Comparison of ENCODE assay signal across 10 mouse cellular contexts in the genomic region with DNA sequence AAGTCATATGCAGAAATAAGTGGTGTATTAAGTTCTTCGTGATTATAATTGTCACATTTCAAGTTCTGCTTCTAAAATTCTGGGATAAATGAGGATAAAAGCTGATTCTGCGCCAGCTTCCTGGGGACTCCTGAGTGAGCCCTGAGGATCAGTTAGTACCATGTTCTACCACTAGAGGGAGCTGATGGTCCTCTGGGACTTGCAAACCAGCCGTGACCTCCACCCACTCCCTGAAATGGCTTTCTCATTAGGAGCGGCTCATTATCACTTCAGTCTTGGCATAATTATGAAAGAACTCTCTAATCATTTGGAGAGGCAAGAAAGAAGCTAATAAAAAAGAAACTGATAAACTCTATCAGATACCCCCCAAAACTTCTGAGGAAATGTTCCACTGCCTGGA. TPM values are rescaled to one million over a fixed set of nuclear protein-coding genes. Genes with fewer than 3 reads are reported as not detected.
DNase-seq lines count a peak whose midpoint lies in the region; ATAC-seq and TF ChIP-seq lines count a peak whose summit lies in the region.
"Had no signal": no experiment of that assay in that cellular context is flagged by ENCODE, and none has a peak within 500 bp of the region (broad histone marks: within the 10 kb centered on the region; RNA-seq: fewer than 3 reads in every experiment).

No protein-coding gene starts in this region.

- no peaks in the 10 kb centered on the region for H3K27me3 ChIP-seq in intestine, embryonic 14.5 days (replicated peaks; ENCODE audit: control insufficient read depth, insufficient read depth, low read length)
- no peaks in the 10 kb centered on the region for H3K27me3 ChIP-seq in intestine, embryonic 16.5 days (replicated peaks; ENCODE audit: control insufficient read depth, insufficient read depth, low read length)
- H3K27me3 ChIP-seq in midbrain, postnatal 0 days (ENCODE audit: insufficient read depth, low read length), result no peaks in the 10 kb centered on the region
- H3K27me3 ChIP-seq: embryonic facial prominence, embryonic 13.5 days had no signal

- TF ChIP-seq CTCF in midbrain, postnatal 0 days (IDR thresholded peaks at IDR 0.05), result peak; percentile 80

- DNase-seq in intestine, embryonic 14.5 days (ENCODE audit: low spot score), result peak; percentile 72
- DNase-seq in NIH3T3 (ENCODE audit: low read depth), result peak; percentile 79
- DNase-seq in heart, postnatal 10 days, result peak; percentile 72 to 80
- DNase-seq in layer of hippocampus, adult 9-11 months, result peak; percentile 38
- DNase-seq in midbrain, postnatal 0 days (ENCODE audit: low spot score), result peak; percentile 74
- peak; percentile 37 to 42 for DNase-seq in urinary bladder, postnatal 36 days (ENCODE audit: low spot score in 2 of 2)

- H3K4me3 ChIP-seq in intestine, embryonic 14.5 days (ENCODE audit: low read depth, low read length), result no peak overlapping the region
- H3K4me3 ChIP-seq in intestine, embryonic 16.5 days (ENCODE audit: low read length), result no peak overlapping the region
- no peak overlapping the region for H3K4me3 ChIP-seq in midbrain, postnatal 0 days (ENCODE audit: low read depth, low read length)
- H3K4me3 ChIP-seq: embryonic facial prominence, embryonic 13.5 days had no signal

- H3K27ac ChIP-seq in intestine, embryonic 14.5 days (ENCODE audit: low read depth), result no peak overlapping the region
- no peak overlapping the region for H3K27ac ChIP-seq in intestine, embryonic 16.5 days (ENCODE audit: low read length)
- H3K27ac ChIP-seq in midbrain, postnatal 0 days (ENCODE audit: low read depth, low read length), result no peak overlapping the region
- H3K27ac ChIP-seq: embryonic facial prominence, embryonic 13.5 days had no signal

- no peak overlapping the region for H3K9ac ChIP-seq in intestine, embryonic 14.5 days (ENCODE audit: low read length)
- no peak overlapping the region for H3K9ac ChIP-seq in intestine, embryonic 16.5 days (ENCODE audit: low read depth, low read length)
- no peak overlapping the region for H3K9ac ChIP-seq in midbrain, postnatal 0 days (replicated peaks; ENCODE audit: low read length, poor library complexity, severe bottlenecking)
- H3K9ac ChIP-seq: embryonic facial prominence, embryonic 13.5 days had no signal

- intact Hi-C loops in heart, postnatal 10 days (cut with DNase I), result loop anchor here (5.0 kb wide), 1 partner anchor 186 kb away; no protein-coding TSS in a partner anchor

- H3K4me1 ChIP-seq in intestine, embryonic 14.5 days (replicated peaks; ENCODE audit: control insufficient read depth, insufficient read depth, low read length), result no peaks in the 10 kb centered on the region
- no peaks in the 10 kb centered on the region for H3K4me1 ChIP-seq in intestine, embryonic 16.5 days (ENCODE audit: control insufficient read depth, insufficient read depth, low read length)
- no peaks in the 10 kb centered on the region for H3K4me1 ChIP-seq in midbrain, postnatal 0 days (ENCODE audit: insufficient read depth, low read length)
- H3K4me1 ChIP-seq: embryonic facial prominence, embryonic 13.5 days had no signal

- no peak overlapping the region for H3K4me2 ChIP-seq in intestine, embryonic 14.5 days (ENCODE audit: low read length)
- no peak overlapping the region for H3K4me2 ChIP-seq in intestine, embryonic 16.5 days (ENCODE audit: low read depth, low read length)
- H3K4me2 ChIP-seq in midbrain, postnatal 0 days (ENCODE audit: low read depth, low read length, poor library complexity, severe bottlenecking), result no peak overlapping the region
- H3K4me2 ChIP-seq: embryonic facial prominence, embryonic 13.5 days had no signal

- no peaks in the 10 kb centered on the region for H3K9me3 ChIP-seq in intestine, embryonic 14.5 days (ENCODE audit: control insufficient read depth, low read length)
- no peaks in the 10 kb centered on the region for H3K9me3 ChIP-seq in intestine, embryonic 16.5 days (ENCODE audit: control insufficient read depth, low read length)
- H3K9me3 ChIP-seq in midbrain, postnatal 0 days (ENCODE audit: low read length), result no peaks in the 10 kb centered on the region
- H3K9me3 ChIP-seq: embryonic facial prominence, embryonic 13.5 days had no signal

- WGBS in intestine, embryonic 14.5 days, result 13% methylated on average over 4 of the region's 4 CpGs
- 15% methylated on average over 4 of the region's 4 CpGs for WGBS in intestine, embryonic 16.5 days
- WGBS in midbrain, postnatal 0 days, result 11% methylated on average over 4 of the region's 4 CpGs

- no peaks in the 10 kb centered on the region for H3K36me3 ChIP-seq in intestine, embryonic 14.5 days (ENCODE audit: control insufficient read depth, insufficient read depth, low read length)
- no peaks in the 10 kb centered on the region for H3K36me3 ChIP-seq in intestine, embryonic 16.5 days (ENCODE audit: control insufficient read depth, insufficient read depth, low read length)
- H3K36me3 ChIP-seq in midbrain, postnatal 0 days (ENCODE audit: insufficient read depth, low read length), result no peaks in the 10 kb centered on the region
- H3K36me3 ChIP-seq: embryonic facial prominence, embryonic 13.5 days had no signal

- ATAC-seq in intestine, embryonic 14.5 days (replicated peaks; ENCODE audit: low FRiP score, low TSS enrichment, low read depth), result no peak
- no peak for ATAC-seq in intestine, embryonic 16.5 days
- ATAC-seq in common myeloid progenitor, adult 5-6 weeks (replicated peaks; ENCODE audit: low read depth, poor library complexity, severe bottlenecking), result peak; percentile 95
- no peak for ATAC-seq in midbrain, postnatal 0 days (ENCODE audit: low FRiP score)

RNA-seq across cellular contexts. Expression of gene Lrrc30, which starts 19.0 kb away (rescaled TPM):
- polyA plus RNA-seq in intestine, embryonic 14.5 days (2014; fragmentation: Nextera tagmentation; extraction: Ambion mirVana), result not detected in 2 replicates
- polyA plus RNA-seq in intestine, embryonic 16.5 days (2015; fragmentation: Nextera tagmentation; extraction: Ambion mirVana), result not detected in 2 replicates
- total RNA-seq in common myeloid progenitor, adult 5-6 weeks (2017), result not detected in 2 replicates
- under 1 TPM in 1 of 2 experiments, not detected in 1; 0.15 TPM for total RNA-seq in heart, postnatal 10 days (2021)
- not detected in 2 replicates for total RNA-seq in midbrain, postnatal 0 days (2014; rRNA removed)
- polyA plus RNA-seq in midbrain, postnatal 0 days (2015; fragmentation: Nextera tagmentation; extraction: Ambion mirVana), result not detected in 2 replicates
- polyA plus RNA-seq: lung, embryonic 16.5 days had no signal

RNA-seq across cellular contexts. Expression of gene Lama1, which starts 45.6 kb away (rescaled TPM):
- polyA plus RNA-seq in intestine, embryonic 14.5 days (2014; fragmentation: Nextera tagmentation; extraction: Ambion mirVana), result 6.8 and 8.9 TPM in 2 replicates
- polyA plus RNA-seq in intestine, embryonic 16.5 days (2015; fragmentation: Nextera tagmentation; extraction: Ambion mirVana), result 1.6 TPM in 2 replicates
- total RNA-seq in common myeloid progenitor, adult 5-6 weeks (2017), result not detected in 2 replicates
- under 1 TPM; 0.57 to 0.79 TPM for total RNA-seq in heart, postnatal 10 days (2021)
- 19.0 and 22.1 TPM in 2 replicates for total RNA-seq in midbrain, postnatal 0 days (2014; rRNA removed)
- polyA plus RNA-seq in midbrain, postnatal 0 days (2015; fragmentation: Nextera tagmentation; extraction: Ambion mirVana), result 3.8 and 3.9 TPM in 2 replicates

Comparison
In these comparisons a context has a peak if more than half of its experiments do, and no peak if none do; other contexts are left out.
1. RNA of gene Lama1, which starts 45.6 kb away (total RNA-seq): 19.0 to 22.1 TPM in midbrain, postnatal 0 days; 0.57 to 0.79 TPM in heart, postnatal 10 days and not detected in common myeloid progenitor, adult 5-6 weeks; every median in the first group is over 10 times any median in the second.
2. Peak in every context shown above with its lines, with median percentiles within 50 percentile points of each other: DNase-seq.